Mouse (Mus musculus) frontal cortex, postnatal 36 days (tissue): Measurements from ENCODE around the gene Hyal3.

Experiments used
- DNase-seq, 2 experiments: peaks; one replicate each; pipeline ENCODE4 v3.0.0; 2022; ENCODE audit warnings: low spot score in 2 of 2

Gene Hyal3

GRCm38 (mm10) chr9:107617461-107617860 is 36.8 kb downstream of the Hyal3 start:
- no peak for DNase-seq

- no peak for DNase-seq
Observed at GRCm38 (mm10) chr9:107618098-107618497, 37.5 kb downstream of the Hyal3 start.

GRCm38 (mm10) chr9:107618778-107619545 is 38.3 kb downstream of the Hyal3 start:
- no peak for DNase-seq

GRCm38 (mm10) chr9:107619546-107619879 is 38.9 kb downstream of the Hyal3 start:
- DNase-seq: no peak

GRCm38 (mm10) chr9:107620954-107621353 is 40.3 kb downstream of the Hyal3 start:
- DNase-seq: no peak

GRCm38 (mm10) chr9:107624539-107624938 is 43.9 kb downstream of the Hyal3 start:
- DNase-seq: no peak

- no peak for DNase-seq
Observed at GRCm38 (mm10) chr9:107624951-107625350, 44.3 kb downstream of the Hyal3 start.

GRCm38 (mm10) chr9:107625351-107626128 is 44.9 kb downstream of the Hyal3 start:
- no peak for DNase-seq

- DNase-seq: peak in 1 of 2 experiments; percentile 54
Observed at GRCm38 (mm10) chr9:107626158-107626843, 45.7 kb downstream of the Hyal3 start.

GRCm38 (mm10) chr9:107626844-107627277 is 46.2 kb downstream of the Hyal3 start:
- DNase-seq: peak; percentile 74 to 76

GRCm38 (mm10) chr9:107627387-107628255 is 47.0 kb downstream of the Hyal3 start:
- no peak for DNase-seq

- no peak for DNase-seq
Observed at GRCm38 (mm10) chr9:107628721-107629410, 48.2 kb downstream of the Hyal3 start.

GRCm38 (mm10) chr9:107629411-107629730 is 48.8 kb downstream of the Hyal3 start:
- no peak for DNase-seq

- DNase-seq: no peak
Observed at GRCm38 (mm10) chr9:107629901-107630425, 49.3 kb downstream of the Hyal3 start.

GRCm38 (mm10) chr9:107630576-107630975 is 50.0 kb downstream of the Hyal3 start:
- peak in 1 of 2 experiments; percentile 54 for DNase-seq

- no peak for DNase-seq
Observed at GRCm38 (mm10) chr9:107631311-107631826, 50.8 kb downstream of the Hyal3 start.

GRCm38 (mm10) chr9:107631861-107632260 is 51.2 kb downstream of the Hyal3 start:
- no peak for DNase-seq

- no peak for DNase-seq
Observed at GRCm38 (mm10) chr9:107632478-107632877, 51.9 kb downstream of the Hyal3 start.

- peak; percentile 78 to 80 for DNase-seq
Observed at GRCm38 (mm10) chr9:107633091-107633660, 52.6 kb downstream of the Hyal3 start.
